In the genomic region with DNA sequence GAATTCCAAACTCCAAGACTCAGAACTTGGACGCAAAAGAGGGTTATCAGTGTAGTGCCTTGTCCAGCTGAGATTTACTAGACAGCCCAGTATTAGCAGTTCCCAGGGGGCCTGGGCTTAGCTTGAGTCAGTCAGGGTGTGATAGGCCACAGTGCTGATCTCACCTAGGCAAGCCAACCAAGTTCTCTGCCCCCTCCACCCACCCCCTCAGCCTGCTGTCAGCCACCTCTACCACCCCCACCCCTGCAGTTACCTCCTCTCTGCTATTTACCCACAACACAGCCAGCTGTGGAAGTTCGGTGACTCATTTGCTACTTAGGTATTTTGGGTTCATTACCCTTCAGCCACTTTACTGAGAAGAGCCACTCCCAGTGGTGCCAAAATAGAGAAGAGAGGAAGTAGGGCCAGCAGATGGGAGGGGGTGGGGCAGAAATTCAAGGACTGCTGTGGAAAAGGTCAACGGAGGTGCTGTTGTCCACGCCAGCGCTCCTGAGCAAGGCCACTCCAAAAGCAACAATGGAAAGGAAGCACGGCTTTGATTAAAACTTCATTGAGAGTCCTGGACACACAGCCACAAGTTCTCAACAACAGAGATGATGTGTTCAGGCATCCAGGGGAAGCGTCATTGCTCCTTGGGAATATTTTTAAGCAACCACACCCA, we compare ENCODE assay signal across 9 mouse cellular contexts. TPM values are rescaled to one million over a fixed set of nuclear protein-coding genes. Genes with fewer than 3 reads are reported as not detected.
DNase-seq lines count a peak whose midpoint lies in the region; ATAC-seq and TF ChIP-seq lines count a peak whose summit lies in the region.
"Had no signal": no experiment of that assay in that cellular context is flagged by ENCODE, and none has a peak within 500 bp of the region (broad histone marks: within the 10 kb centered on the region; RNA-seq: fewer than 3 reads in every experiment).

No protein-coding gene starts in this region.

- H3K4me2 ChIP-seq in forebrain, embryonic 14.5 days (ENCODE audit: low read length): no peak overlapping the region

- no peak overlapping the region for H3K4me3 ChIP-seq in spleen, adult 2 months (ENCODE audit: extremely low read depth, insufficient read depth, insufficient read length)
- no peak overlapping the region for H3K4me3 ChIP-seq in forebrain, embryonic 14.5 days (ENCODE audit: low read depth, low read length)

- H3K4me1 ChIP-seq in spleen, adult 2 months (ENCODE audit: control insufficient read depth, insufficient read depth, insufficient read length): peaks cover 19% of the 10 kb centered on the region; the same call in 1 of the 2 replicates
- H3K4me1 ChIP-seq in forebrain, embryonic 14.5 days (ENCODE audit: control insufficient read depth, insufficient read depth, low read length): no peaks in the 10 kb centered on the region

- peak; percentile 8 to 44 for DNase-seq in spleen, adult 2 months (ENCODE audit: low read depth in 1 of 2, low spot score in 2 of 2)
- no peak for DNase-seq in spleen, postnatal 4 days (ENCODE audit: low spot score in 2 of 2)
- DNase-seq in gastrocnemius, adult 8-10 months (ENCODE audit: low spot score in 2 of 2): peak; percentile 57 to 61
- DNase-seq in kidney, adult 18-20 months: peak; percentile 11
- DNase-seq in lung, postnatal 4 days: peak; percentile 69 to 71
- DNase-seq in cerebellum, adult 11 months: no peak
- no peak for DNase-seq in forebrain, embryonic 14.5 days (ENCODE audit: low spot score)
- DNase-seq in embryo, embryonic 11 days: no peak

- H3K27me3 ChIP-seq in spleen, adult 2 months (ENCODE audit: control insufficient read depth, insufficient read depth, low read length): no peaks in the 10 kb centered on the region
- no peaks in the 10 kb centered on the region for H3K27me3 ChIP-seq in forebrain, embryonic 14.5 days (replicated peaks; ENCODE audit: control insufficient read depth, insufficient read depth, low read length)

- WGBS in spleen, adult 2 months: 48% methylated on average over 7 of the region's 7 CpGs
- 77% methylated on average over 7 of the region's 7 CpGs for WGBS in forebrain, embryonic 14.5 days

- no peak for TF ChIP-seq POLR2A in spleen, adult 2 months (IDR thresholded peaks at IDR 0.05; ENCODE audit: low read depth, low read length)

- no peaks in the 10 kb centered on the region for H3K9me3 ChIP-seq in forebrain, embryonic 14.5 days (replicated peaks; ENCODE audit: control insufficient read depth, low read length)

- no peak for TF ChIP-seq CTCF in spleen, adult 2 months (IDR thresholded peaks at IDR 0.05; ENCODE audit: extremely low read depth, insufficient read depth, insufficient read length, insufficient replicate concordance)

- no peaks in the 10 kb centered on the region for H3K36me3 ChIP-seq in spleen, adult 2 months (ENCODE audit: control insufficient read depth, insufficient read depth, low read length)
- H3K36me3 ChIP-seq in forebrain, embryonic 14.5 days (ENCODE audit: control insufficient read depth, insufficient read depth, low read length): no peaks in the 10 kb centered on the region

- H3K27ac ChIP-seq in spleen, adult 2 months (ENCODE audit: insufficient read depth, low read length): peak overlapping the region; percentile 37
- no peak overlapping the region for H3K27ac ChIP-seq in forebrain, embryonic 14.5 days (ENCODE audit: low read depth, low read length)

- H3K9ac ChIP-seq in forebrain, embryonic 14.5 days (ENCODE audit: low read length): no peak overlapping the region

- no peak for ATAC-seq in forebrain, embryonic 14.5 days

RNA-seq across cellular contexts. Expression of gene Rap1a, which starts 24.5 kb away (rescaled TPM):
- polyA plus RNA-seq in spleen, adult 2 months (2012; rRNA removed): 6.5 and 8.0 TPM in 2 replicates
- 10 to 100 TPM; 86.6 to 93.8 (median 92.1) TPM for total RNA-seq in gastrocnemius, adult 8-10 months (2022)
- 48.1 and 69.3 TPM in 2 replicates for polyA plus RNA-seq in forebrain, embryonic 14.5 days (2014; fragmentation: Nextera tagmentation; extraction: Ambion mirVana)

RNA-seq across cellular contexts. Expression of gene Adora3, which starts 45.0 kb away (rescaled TPM):
- 0.32 and 0.63 TPM in 2 replicates for polyA plus RNA-seq in spleen, adult 2 months (2012; rRNA removed)
- total RNA-seq in gastrocnemius, adult 8-10 months (2022): under 1 TPM in 1 of 4 experiments, not detected in 3; 0.40 TPM
- polyA plus RNA-seq in forebrain, embryonic 14.5 days (2014; fragmentation: Nextera tagmentation; extraction: Ambion mirVana): 0.11 and 0.28 TPM in 2 replicates

RNA-seq across cellular contexts. Expression of gene Tmigd3, which starts 45.1 kb away (rescaled TPM):
- 0.85 and 1.1 TPM in 2 replicates for polyA plus RNA-seq in spleen, adult 2 months (2012; rRNA removed)
- under 1 TPM in 1 of 4 experiments, not detected in 3; 0.31 TPM for total RNA-seq in gastrocnemius, adult 8-10 months (2022)
- polyA plus RNA-seq in forebrain, embryonic 14.5 days (2014; fragmentation: Nextera tagmentation; extraction: Ambion mirVana): not detected in 2 replicates
- total RNA-seq: adrenal gland, adult 18-20 months had no signal

Comparison
In these comparisons a context has a peak if more than half of its experiments do, and no peak if none do; other contexts are left out.
1. DNase-seq: peak in spleen, adult 2 months (2 of 2), gastrocnemius, adult 8-10 months (2 of 2), kidney, adult 18-20 months (single experiment) and lung, postnatal 4 days (2 of 2); none in spleen, postnatal 4 days (0 of 2), cerebellum, adult 11 months (single experiment), forebrain, embryonic 14.5 days (single experiment) and embryo, embryonic 11 days (single experiment).